Mouse (Mus musculus): ENCODE measurements at regions not wholly inside any gene's neighbourhood (a gene's known extent, or its start where the extent isn't known, plus 50 kb on each side); places are given as distances from the start of the nearest gene placed in this dataset.

DNA sequence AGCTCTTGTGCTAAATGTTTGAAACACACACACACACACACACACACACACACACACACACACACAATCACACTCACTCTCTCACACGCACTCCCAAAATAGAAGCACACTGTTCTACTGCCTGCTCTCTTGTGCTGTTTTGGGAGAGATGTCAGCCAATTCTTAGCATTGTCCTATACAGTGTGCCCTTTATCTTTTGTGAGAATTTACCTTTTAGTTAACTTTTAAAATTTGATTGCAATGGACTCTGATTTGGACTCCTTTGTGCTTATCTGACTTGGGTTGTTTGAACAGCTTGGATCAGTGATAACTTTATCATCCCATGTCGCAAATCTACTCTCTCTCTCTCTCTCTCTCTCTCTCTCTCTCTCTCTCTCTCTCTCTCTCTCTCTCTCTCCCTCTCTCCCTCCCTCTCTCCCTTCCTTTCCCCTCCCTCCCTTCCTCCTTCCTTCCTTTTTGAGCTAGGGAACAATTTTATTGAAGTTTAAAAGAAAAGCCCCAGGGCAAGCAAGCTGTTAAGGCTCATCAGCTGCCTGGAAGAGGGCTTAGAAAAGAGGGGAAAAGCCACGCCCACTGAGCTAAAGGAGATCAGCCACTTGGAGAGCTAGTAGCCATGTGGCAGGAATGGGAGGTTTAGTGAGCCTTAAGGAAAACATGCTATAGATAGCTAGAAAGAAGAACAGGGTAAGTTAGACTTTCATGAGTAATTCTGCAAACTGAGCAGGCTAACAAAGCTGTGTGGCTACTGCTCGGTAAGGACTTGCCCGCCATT lies 611.2 kb downstream of the Gm19410 start:
- no peak for TF ChIP-seq CTCF (IDR thresholded peaks at IDR 0.05; ENCODE audit: low read depth)
- no peak for TF ChIP-seq EP300 (IDR thresholded peaks at IDR 0.05; ENCODE audit: low read depth)

All from heart, postnatal 0 days (tissue).